Mouse (Mus musculus) liver, postnatal 0 days (tissue): ENCODE data around the gene Brpf1. TPM values are rescaled to one million over a fixed set of nuclear protein-coding genes. Genes with fewer than 3 reads are reported as not detected.

Experiments used
- ATAC-seq: fragments of 200-750 bp; cut with Nextera tagmentation; 2 replicates; pipeline ENCODE4 v1.8.0; 2017; ENCODE audit warnings: mild to moderate bottlenecking, moderate library complexity
- DNase-seq: peaks from one replicate; pipeline ENCODE4 v3.0.0-alpha.2; 2016
- H3K27ac ChIP-seq: fragments of 300-500 bp; sonication (generic); 2 replicates; pipeline ENCODE4 v1.5.1; 2014; ENCODE audit warnings: antibody characterized with exemption, moderate library complexity, mild to moderate bottlenecking, low read depth
- H3K27me3 ChIP-seq: fragments of 300-500 bp; sonication (generic); 2 replicates; pipeline ENCODE4 v1.6.1; 2014; ENCODE audit warnings: low read length, control low read depth, mixed read lengths; ENCODE audit not compliant: insufficient read depth
- H3K36me3 ChIP-seq: fragments of 300-500 bp; sonication (generic); replicated peaks from 2 replicates; pipeline ENCODE4 v1.6.1; 2014; ENCODE audit warnings: mild to moderate bottlenecking, control low read depth, low read length, moderate library complexity, mixed read lengths; ENCODE audit not compliant: insufficient read depth
- H3K4me1 ChIP-seq: fragments of 300-500 bp; sonication (generic); 2 replicates; pipeline ENCODE4 v1.6.1; 2014; ENCODE audit warnings: antibody characterized with exemption, mild to moderate bottlenecking, control low read depth; ENCODE audit not compliant: insufficient read depth
- H3K4me2 ChIP-seq: fragments of 300-500 bp; sonication (generic); 2 replicates; pipeline ENCODE4 v1.6.1; 2014; ENCODE audit warnings: low read depth, mild to moderate bottlenecking, low read length, moderate library complexity, mixed read lengths
- H3K4me3 ChIP-seq: fragments of 300-500 bp; sonication (generic); 2 replicates; pipeline ENCODE4 v1.5.1; 2014; ENCODE audit warnings: low read depth, low read length
- H3K9ac ChIP-seq: fragments of 300-500 bp; sonication (generic); replicated peaks from 2 replicates; pipeline ENCODE4 v1.6.1; 2014; ENCODE audit warnings: mild to moderate bottlenecking, moderate library complexity
- H3K9me3 ChIP-seq: fragments of 300-500 bp; sonication (generic); 2 replicates; pipeline ENCODE4 v1.6.1; 2016; ENCODE audit warnings: mild to moderate bottlenecking, control low read depth, low read length, mixed read lengths
- CTCF ChIP-seq: sonication (generic); IDR thresholded peaks from 2 replicates; pipeline ENCODE4 v1.5.1; 2016; ENCODE audit warnings: antibody characterized with exemption, low read depth
- EP300 ChIP-seq: IDR thresholded peaks from 2 replicates; pipeline ENCODE4 v1.6.1; 2016; ENCODE audit warnings: antibody characterized with exemption, low read depth, mild to moderate bottlenecking
- WGBS: fragments of 180-500 bp; shearing (Covaris S2); extraction: QIAGEN DNeasy Blood & Tissue Kit; methylation state at CpG from one replicate; pipeline ENCODE4 v1.1.7; 2014; ENCODE audit not compliant: insufficient replicate concordance; 5-methylcytosine and 5-hydroxymethylcytosine counted together
- polyA plus RNA-seq: library from polyadenylated mRNA; unstranded; fragments of >200 nt; fragmentation: Nextera tagmentation; extraction: Ambion mirVana; gene quantifications from 2 replicates; pipeline ENCODE4 v1.2.1, GENCODE M21; 2015

The Brpf1 gene
- polyA plus RNA-seq, 1 experiment from 2014 or later = 4.8 TPM

DNA sequence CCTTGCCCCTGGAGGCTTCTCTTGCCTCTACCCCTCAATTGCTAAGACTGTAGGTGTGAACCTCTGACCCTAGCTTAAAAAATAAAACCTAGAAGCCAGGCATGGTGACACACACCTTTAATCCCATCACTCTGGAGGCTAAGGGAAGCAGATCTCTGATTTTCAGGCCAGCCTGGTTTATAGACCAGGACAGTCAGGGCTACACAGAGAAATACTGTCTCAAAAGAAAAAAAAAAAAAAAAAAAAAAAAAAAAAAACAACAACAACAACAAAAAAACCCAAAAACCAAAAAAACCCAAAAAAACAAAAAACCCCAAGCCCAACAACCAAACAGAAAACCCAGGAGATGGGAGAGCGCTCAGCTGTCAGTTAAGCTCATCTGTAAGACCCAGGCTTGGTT, 60.6 kb downstream of the Brpf1 start:
- peaks cover 37% of the 10 kb centered on the region for H3K36me3 ChIP-seq
- no peaks in the 10 kb centered on the region for H3K9me3 ChIP-seq
- H3K4me1 ChIP-seq = no peaks in the 10 kb centered on the region
- DNase-seq (no peak), ATAC-seq (no peak)
- TF ChIP-seq CTCF (no peak), EP300 (no peak)
- 83% methylated on average over 1 of the region's 1 CpGs for WGBS
- H3K4me3 ChIP-seq = no peak overlapping the region
- no peak overlapping the region for H3K9ac ChIP-seq
- no peaks in the 10 kb centered on the region for H3K27me3 ChIP-seq
- H3K4me2 ChIP-seq = no peak overlapping the region
- H3K27ac ChIP-seq = no peak overlapping the region

DNA sequence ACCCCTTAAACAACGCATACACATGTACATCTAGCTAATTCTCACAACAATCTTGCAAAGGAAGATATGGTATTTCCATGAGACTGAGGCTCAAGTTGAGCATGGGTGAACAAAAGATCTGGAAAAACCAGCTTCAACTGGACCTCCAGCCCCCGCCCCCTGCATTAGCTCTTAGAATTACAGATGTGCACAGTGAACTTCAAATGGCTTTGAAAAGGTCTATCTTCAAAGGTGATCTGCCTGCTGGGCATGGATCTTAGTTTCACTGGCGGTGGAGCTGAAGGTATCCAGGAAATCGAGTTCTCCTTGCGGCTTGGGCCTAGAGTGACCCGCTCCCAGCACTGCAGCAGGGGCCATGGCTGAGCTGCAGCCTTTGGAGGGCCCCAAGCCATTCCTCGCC, 61.2 kb downstream of the Brpf1 start:
- Histone ChIP-seq H3K27me3 (no peaks in the 10 kb centered on the region), H3K9ac (no peak overlapping the region), H3K9me3 (no peaks in the 10 kb centered on the region), H3K4me3 (no peak overlapping the region), H3K36me3 (peaks cover 42% of the 10 kb centered on the region), H3K4me2 (no peak overlapping the region), H3K4me1 (no peaks in the 10 kb centered on the region), H3K27ac (no peak overlapping the region)
- ATAC-seq (no peak), DNase-seq (no peak)
- WGBS = 90% methylated on average over 7 of the region's 7 CpGs
- TF ChIP-seq CTCF (no peak), EP300 (no peak)

DNA sequence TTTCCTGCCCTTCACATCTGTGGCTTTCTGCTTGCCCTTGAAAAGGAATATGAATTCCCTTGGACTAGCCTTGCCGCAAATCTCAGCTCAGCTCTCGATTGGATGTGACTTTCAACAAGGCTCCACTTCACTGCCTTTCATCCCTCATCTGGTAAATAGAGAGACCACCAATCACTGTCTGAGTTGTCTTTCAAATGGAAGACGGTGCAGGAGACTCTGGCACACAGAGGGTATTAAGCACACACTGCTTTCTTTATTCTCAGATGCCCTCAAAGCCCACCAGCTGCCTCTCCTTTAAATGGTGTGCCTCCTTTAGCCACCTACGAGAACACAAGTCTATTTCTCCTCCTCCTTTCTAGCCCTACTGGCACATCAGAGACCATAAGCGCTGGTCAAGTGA, 61.6 kb downstream of the Brpf1 start:
- no peak overlapping the region for H3K4me2 ChIP-seq
- peaks cover 44% of the 10 kb centered on the region for H3K36me3 ChIP-seq
- no peak overlapping the region for H3K4me3 ChIP-seq
- H3K9me3 ChIP-seq = no peaks in the 10 kb centered on the region
- H3K27me3 ChIP-seq = no peaks in the 10 kb centered on the region
- no peaks in the 10 kb centered on the region for H3K4me1 ChIP-seq
- no peak overlapping the region for H3K9ac ChIP-seq
- WGBS = 83% methylated on average over 5 of the region's 5 CpGs
- ATAC-seq (no peak), DNase-seq (no peak)
- H3K27ac ChIP-seq = no peak overlapping the region
- TF ChIP-seq EP300 (no peak), CTCF (no peak)

DNA sequence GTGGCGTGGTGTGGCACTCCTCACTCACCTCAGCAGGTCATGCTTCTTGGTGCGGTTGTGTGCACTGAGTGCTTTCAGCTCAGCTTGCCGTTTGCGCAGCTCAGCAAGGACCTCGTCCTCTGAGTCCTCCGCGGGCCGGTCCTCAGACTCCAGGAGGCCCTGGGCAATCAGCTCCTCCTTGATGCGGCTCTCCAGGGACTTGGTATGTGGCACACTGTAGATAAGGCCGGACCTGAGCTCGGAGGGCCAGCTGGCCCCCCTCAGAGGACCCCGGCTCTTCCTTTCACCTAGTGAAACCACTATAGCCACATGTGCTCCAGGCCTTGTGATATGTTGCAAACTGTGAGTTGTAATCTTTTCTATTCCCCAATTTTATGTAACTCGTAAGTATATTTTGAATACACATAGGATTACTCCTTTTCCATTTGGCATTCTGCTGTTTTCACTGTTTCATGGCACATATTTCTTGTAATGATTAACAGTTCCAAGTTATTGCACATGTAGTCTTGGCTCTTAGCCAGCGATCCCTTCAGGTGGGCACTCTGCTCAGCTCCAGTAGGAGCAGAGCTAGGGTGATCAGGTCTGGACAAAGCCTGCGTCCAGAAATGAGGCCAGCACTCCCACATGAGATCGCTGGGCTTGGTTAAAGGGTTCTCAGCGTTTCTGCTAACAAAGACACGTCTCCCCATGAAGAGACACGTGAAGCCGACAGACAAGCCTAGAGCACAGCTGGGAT, 63.4 kb downstream of the Brpf1 start:
- H3K9me3 ChIP-seq = no peaks in the 10 kb centered on the region
- ATAC-seq (no peak), DNase-seq (no peak)
- H3K4me3 ChIP-seq = no peak overlapping the region
- H3K27me3 ChIP-seq = no peaks in the 10 kb centered on the region
- H3K9ac ChIP-seq = no peak overlapping the region
- TF ChIP-seq CTCF = no peak
- no peak for TF ChIP-seq EP300
- H3K27ac ChIP-seq = no peak overlapping the region
- H3K4me1 ChIP-seq = no peaks in the 10 kb centered on the region
- H3K4me2 ChIP-seq = no peak overlapping the region
- 86% methylated on average over 20 of the region's 20 CpGs for WGBS
- H3K36me3 ChIP-seq = peaks cover 55% of the 10 kb centered on the region

DNA sequence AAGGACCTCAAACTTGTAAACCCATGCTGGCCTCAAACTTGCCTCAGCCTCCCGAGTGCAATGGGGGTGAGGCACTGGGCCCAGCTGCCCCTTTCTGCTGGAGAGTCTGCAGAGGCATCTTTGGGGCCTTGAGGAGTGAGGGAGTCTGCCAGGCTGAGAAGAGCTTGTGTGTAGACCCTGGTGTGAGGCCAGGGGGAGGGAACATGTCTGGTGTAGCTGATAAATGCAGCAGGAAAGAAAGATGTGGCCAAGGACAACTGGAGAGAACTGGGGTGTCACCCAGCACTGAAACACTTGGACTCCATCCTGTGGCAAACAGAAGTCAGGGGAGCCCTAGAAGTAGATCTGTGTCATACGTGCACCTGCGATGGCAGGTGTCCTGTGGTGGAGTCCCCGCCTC, 66.6 kb downstream of the Brpf1 start:
- no peak for ATAC-seq
- H3K27ac ChIP-seq = no peak overlapping the region
- no peak for TF ChIP-seq CTCF
- TF ChIP-seq EP300 = 0 out of 2 replicates have a peak, but pooled peaks have one; percentile 24

More for the DNA sequence above, 66.6 kb downstream of the Brpf1 start:
- Histone ChIP-seq H3K4me1 (peaks cover 7% of the 10 kb centered on the region; the same call in 1 of the 2 replicates), H3K4me3 (no peak overlapping the region), H3K36me3 (peaks cover 55% of the 10 kb centered on the region), H3K9ac (0 out of 2 replicates have a peak overlapping the region, but pooled peaks have one; percentile 9), H3K4me2 (no peak overlapping the region), H3K9me3 (no peaks in the 10 kb centered on the region), H3K27me3 (no peaks in the 10 kb centered on the region)
- WGBS = 66% methylated on average over 4 of the region's 4 CpGs
- no peak for DNase-seq

Other genes starting within 250 kb of the Brpf1 start
- gene Setd5, start 229.8 kb upstream of the Brpf1 start, polyA plus RNA-seq = 17.3 and 19.7 TPM in 2 replicates
- gene Lhfpl4, start 111.8 kb upstream of the Brpf1 start, polyA plus RNA-seq = not detected in 2 replicates
- gene Mtmr14, start 69.3 kb upstream of the Brpf1 start, polyA plus RNA-seq = 15.1 and 16.1 TPM in 2 replicates
- 0.02 and 0.04 TPM in 2 replicates for gene Cpne9, start 24.8 kb upstream of the Brpf1 start, polyA plus RNA-seq
- gene Ogg1, start 19.8 kb downstream of the Brpf1 start, polyA plus RNA-seq = 3.8 and 4.2 TPM in 2 replicates
- 17.9 and 18.1 TPM in 2 replicates for gene Camk1, start 36.8 kb downstream of the Brpf1 start, polyA plus RNA-seq
- gene Tada3, start 70.7 kb downstream of the Brpf1 start, polyA plus RNA-seq = 11.1 and 11.9 TPM in 2 replicates
- gene Arpc4, start 71.0 kb downstream of the Brpf1 start, polyA plus RNA-seq = 188 and 198 TPM in 2 replicates
- gene Ttll3, start 82.1 kb downstream of the Brpf1 start, polyA plus RNA-seq = 0.38 and 0.83 TPM in 2 replicates
- 17.1 and 20.5 TPM in 2 replicates for gene Rpusd3, start 112.2 kb downstream of the Brpf1 start, polyA plus RNA-seq
- 5.9 and 8.2 TPM in 2 replicates for gene Cidec, start 128.6 kb downstream of the Brpf1 start, polyA plus RNA-seq
- 49.2 and 49.9 TPM in 2 replicates for gene Jagn1, start 135.4 kb downstream of the Brpf1 start, polyA plus RNA-seq
- 0.26 and 0.49 TPM in 2 replicates for gene Il17re, start 151.3 kb downstream of the Brpf1 start, polyA plus RNA-seq
- gene Il17rc, start 164.3 kb downstream of the Brpf1 start, polyA plus RNA-seq = 12.9 and 13.1 TPM in 2 replicates
- gene Creld1, start 176.2 kb downstream of the Brpf1 start, polyA plus RNA-seq = 13.8 and 14.0 TPM in 2 replicates
- gene Prrt3, start 194.8 kb downstream of the Brpf1 start, polyA plus RNA-seq = 0.13 and 0.14 TPM in 2 replicates
- gene Emc3, start 224.5 kb downstream of the Brpf1 start, polyA plus RNA-seq = 42.1 and 43.0 TPM in 2 replicates
- gene Fancd2, start 224.5 kb downstream of the Brpf1 start, polyA plus RNA-seq = 3.1 and 4.5 TPM in 2 replicates